Mouse (Mus musculus): ENCODE results near the gene Tmem259.

Gene Tmem259

GRCm38 (mm10) chr10:80016511-80016910 is 32.4 kb upstream of the Tmem259 start, which contains the start of gene Arhgap45:
TSS of gene Arhgap45 (plus strand) at chr10:80016653.
- DNase-seq (ENCODE audit: low spot score in 2 of 2) = peak; percentile 84 to 91

GRCm38 (mm10) chr10:80015583-80015982 is 31.5 kb upstream of the Tmem259 start:
- peak in 1 of 2 experiments; percentile 24 for DNase-seq (ENCODE audit: low spot score in 2 of 2)

DNA sequence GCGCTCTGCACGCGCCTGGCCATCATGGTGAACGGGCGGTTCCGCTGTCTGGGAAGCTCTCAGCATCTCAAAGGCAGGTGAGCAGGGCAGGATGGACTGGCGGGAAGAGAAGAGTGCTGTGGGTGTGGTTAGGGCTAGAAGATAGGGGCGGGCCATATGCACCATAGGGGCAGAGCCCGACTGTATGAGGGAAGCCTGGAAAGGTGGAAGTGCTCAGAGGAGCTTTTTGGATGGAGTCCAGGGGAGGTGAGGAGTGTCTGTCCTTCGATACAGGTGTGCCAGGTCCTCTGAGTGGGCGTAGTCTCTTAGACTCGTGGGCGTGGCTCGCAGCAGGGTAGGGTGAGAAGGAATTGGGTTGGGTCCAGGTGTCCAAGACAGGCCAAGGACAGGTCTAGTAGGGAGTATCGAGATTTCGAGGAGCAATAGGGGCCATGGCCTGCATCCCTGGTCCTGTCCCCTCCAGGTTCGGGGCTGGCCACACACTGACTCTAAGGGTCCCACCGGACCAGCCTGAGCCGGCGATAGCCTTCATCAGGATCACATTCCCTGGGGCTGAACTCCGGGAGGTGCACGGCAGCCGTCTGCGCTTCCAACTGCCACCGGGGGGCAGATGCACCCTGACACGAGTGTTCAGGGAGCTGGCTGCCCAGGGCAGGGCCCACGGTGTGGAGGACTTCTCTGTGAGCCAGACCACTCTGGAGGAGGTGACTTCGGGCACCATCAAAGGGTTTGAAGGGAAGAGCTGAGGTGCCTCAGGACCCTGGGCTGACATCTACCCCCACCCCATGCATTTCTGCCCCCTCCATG is 30.6 kb upstream of the Tmem259 start:
- DNase-seq (ENCODE audit: low spot score in 2 of 2) = peak in 1 of 2 experiments; percentile 51

- no peak for DNase-seq (ENCODE audit: low spot score in 2 of 2)
Observed at GRCm38 (mm10) chr10:80013609-80014008, 29.5 kb upstream of the Tmem259 start.

- no peak for DNase-seq (ENCODE audit: low spot score in 2 of 2)
Observed at GRCm38 (mm10) chr10:80011740-80012139, 27.6 kb upstream of the Tmem259 start.

GRCm38 (mm10) chr10:80004233-80004705 is 20.1 kb upstream of the Tmem259 start:
- no peak for DNase-seq (ENCODE audit: low spot score in 2 of 2)

GRCm38 (mm10) chr10:80003374-80004232 is 19.5 kb upstream of the Tmem259 start:
- no peak for DNase-seq (ENCODE audit: low spot score in 2 of 2)

DNA sequence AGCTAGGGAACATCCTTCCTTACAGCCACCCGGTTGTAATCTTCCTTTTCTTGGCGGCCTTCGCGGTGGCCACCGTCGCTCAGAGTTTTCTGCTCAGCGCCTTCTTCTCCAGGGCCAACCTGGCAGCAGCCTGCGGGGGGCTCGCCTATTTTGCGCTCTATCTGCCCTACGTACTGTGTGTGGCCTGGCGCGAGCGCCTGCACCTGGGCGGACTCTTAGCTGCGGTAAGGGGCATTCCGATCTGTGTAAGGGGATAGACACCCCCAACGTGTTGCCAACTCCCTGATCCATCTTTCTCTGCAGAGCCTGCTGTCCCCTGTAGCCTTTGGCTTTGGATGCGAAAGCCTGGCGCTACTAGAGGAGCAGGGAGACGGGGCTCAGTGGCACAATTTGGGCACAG is 18.7 kb upstream of the Tmem259 start:
- no peak for DNase-seq (ENCODE audit: low spot score in 2 of 2)

- no peak for DNase-seq (ENCODE audit: low spot score in 2 of 2)
Observed at GRCm38 (mm10) chr10:80001945-80002344, 17.8 kb upstream of the Tmem259 start.

DNA sequence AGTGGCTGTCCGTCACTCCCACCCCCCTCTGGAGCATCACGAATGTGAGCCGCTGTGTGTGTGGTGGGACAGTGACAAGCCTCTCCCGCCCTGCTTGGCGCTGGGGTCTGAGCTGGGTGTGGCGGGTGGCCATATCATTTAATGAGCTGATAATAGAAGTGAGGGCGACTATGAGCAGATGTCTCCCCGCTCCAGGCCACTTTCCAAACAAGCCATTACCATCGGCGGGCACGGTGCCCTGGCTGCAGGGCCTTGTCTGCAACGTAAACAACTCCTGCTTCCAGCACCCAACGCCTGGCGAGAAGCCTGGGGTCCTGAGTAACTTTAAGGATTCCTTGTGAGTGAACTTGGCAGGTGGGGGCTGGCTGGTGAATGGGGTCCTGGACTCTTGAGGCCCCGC is 13.7 kb upstream of the Tmem259 start:
- no peak for DNase-seq (ENCODE audit: low spot score in 2 of 2)

DNA sequence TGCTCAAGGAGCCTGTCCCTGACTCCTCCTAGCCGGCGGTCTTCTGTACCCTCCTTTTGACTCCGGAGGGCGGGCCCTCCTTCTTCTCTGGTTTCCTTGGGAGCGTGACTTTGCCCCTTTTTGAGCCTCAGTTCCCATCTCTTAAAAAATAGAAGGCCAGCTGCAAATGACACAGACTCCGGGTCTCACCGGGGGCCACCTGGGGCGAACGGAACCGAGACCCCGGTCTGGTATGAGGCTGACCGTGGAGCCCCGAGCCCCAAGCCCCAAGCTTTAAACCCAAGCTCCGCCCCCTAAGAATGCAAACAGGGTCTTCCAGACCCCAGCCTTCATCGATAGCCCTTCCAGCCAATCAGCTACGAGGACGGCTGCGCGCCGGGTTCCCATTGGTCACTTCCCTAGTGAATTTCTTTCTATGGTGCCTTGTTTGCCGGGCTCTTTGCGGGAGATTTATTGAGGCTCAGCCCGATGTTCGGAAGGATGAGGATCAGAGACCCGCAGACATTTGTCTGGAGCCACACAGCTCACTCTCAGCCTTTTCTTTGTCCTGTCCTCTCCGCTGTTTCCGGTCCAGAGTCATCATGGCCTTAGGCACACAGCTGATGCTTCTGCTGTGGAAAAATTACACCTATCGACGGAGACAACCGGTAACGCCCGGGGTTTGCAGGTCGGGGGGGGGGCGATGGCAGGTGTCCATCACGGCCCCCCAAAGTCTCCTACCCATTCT is 13.1 kb upstream of the Tmem259 start:
- peak; percentile 75 to 76 for DNase-seq (ENCODE audit: low spot score in 2 of 2)

DNA sequence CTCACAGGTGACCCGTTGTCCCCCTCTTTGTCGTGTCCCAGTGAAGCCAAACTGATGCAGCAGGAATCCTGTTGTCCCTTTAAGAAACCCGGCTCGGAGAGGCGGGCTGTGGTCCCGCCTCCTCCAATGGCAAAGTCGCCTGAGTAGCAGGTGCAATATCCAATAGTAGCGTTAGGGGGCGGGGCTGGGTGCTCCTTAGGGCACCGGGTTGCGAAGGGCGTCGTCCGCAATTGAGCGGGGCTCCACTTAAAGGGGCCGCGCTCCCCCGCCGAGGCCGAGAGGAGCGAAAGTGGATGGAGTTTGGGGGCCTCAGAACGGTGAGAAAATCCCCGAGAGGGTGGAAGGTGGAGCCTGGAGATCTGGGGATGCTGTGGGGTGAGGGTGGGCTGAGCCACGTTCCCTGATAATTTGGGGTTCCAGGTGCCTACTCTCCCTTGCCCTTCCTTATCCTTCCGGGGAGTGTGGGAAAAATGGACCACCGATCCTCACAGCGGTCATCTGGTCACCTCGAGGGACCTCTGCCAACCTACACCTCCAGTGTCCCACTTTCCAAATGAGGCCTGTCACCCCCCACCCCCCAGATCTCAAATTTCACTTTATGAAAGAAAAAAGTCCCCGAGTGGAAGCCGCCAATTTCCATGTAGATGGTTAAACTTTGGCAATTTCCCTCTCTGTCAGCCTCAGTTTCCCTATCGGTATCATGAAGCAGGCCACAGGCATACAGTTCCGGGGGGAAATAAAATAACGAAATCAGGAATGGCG is 12.3 kb upstream of the Tmem259 start, which contains the start of gene Abca7:
Gene Abca7, plus strand, starts transcription at position 223 of the 762 bp plus-strand sequence.
- DNase-seq (ENCODE audit: low spot score in 2 of 2) = peak; percentile 95 to 99

GRCm38 (mm10) chr10:79995636-79996035 is 11.5 kb upstream of the Tmem259 start:
- DNase-seq (ENCODE audit: low spot score in 2 of 2) = no peak

GRCm38 (mm10) chr10:79994397-79995115 is 10.4 kb upstream of the Tmem259 start:
- no peak for DNase-seq (ENCODE audit: low spot score in 2 of 2)

DNA sequence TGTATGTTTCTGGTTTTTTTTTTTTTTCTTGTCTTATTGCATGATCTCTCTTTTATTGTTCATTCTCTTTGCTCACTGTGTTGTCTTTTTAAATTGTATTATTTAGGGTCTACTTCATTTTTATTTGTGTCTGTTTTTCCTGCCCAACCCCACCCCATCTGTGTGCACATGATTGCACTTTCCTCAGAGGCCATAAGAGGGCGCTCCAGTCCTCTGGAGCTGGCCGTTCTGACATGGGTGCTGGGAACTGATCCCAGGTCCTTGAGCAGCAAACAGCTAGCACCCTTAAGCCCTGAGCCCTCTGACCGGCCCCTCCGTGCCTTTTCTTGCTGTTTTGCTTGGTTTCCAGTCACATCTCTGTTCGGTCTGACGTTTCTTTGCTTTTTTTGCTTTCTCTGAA is 7.4 kb upstream of the Tmem259 start:
- no peak for DNase-seq (ENCODE audit: low spot score in 2 of 2)

DNA sequence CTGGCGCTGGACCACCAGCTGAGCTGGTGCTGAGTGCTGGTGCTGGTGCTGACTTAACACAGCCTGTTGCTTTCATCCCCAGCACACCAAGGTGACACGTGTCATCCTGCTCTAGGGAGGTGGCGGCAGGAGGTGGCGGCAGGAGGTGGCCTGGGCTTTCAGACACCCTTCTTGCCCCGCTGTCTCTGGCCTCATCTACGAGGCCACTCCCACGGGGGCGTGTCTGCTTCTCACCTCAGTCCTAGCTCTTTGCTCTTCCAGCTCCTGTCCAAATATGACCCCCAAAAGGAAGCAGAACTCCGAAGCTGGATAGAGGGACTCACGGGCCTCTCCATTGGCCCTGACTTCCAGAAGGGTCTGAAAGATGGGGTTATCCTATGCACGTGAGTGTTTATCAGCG is 7.0 kb upstream of the Tmem259 start:
- DNase-seq (ENCODE audit: low spot score in 2 of 2) = no peak

GRCm38 (mm10) chr10:79989870-79990269 is 5.7 kb upstream of the Tmem259 start:
- no peak for DNase-seq (ENCODE audit: low spot score in 2 of 2)

GRCm38 (mm10) chr10:79989272-79989786 is 5.2 kb upstream of the Tmem259 start:
- DNase-seq (ENCODE audit: low spot score in 2 of 2) = no peak

- DNase-seq (ENCODE audit: low spot score in 2 of 2) = peak; percentile 43 to 60
Observed at GRCm38 (mm10) chr10:79988506-79989271, 4.6 kb upstream of the Tmem259 start, which contains the start of gene Cnn2. TSS of gene Cnn2 (plus strand) at chr10:79988584.

Data from thymus, postnatal 10 days (tissue).